Mouse (Mus musculus): ENCODE results near the gene Cux1. TPM values are rescaled to one million over a fixed set of nuclear protein-coding genes. Genes with fewer than 3 reads are reported as not detected.

Cux1 gene
- polyA plus RNA-seq, 1 experiment = 164 TPM

GRCm38 (mm10) chr5:136485397-136485796 lies 81.9 kb downstream of the Cux1 start:
- no peak for TF ChIP-seq POLR2A (IDR thresholded peaks at IDR 0.05; ENCODE audit: control insufficient read depth, extremely low read depth, insufficient read depth, low read length, poor library complexity)
- TF ChIP-seq CTCF (IDR thresholded peaks at IDR 0.05; ENCODE audit: borderline replicate concordance, control insufficient read depth, extremely low read depth, insufficient read depth, low read length, poor library complexity) = no peak
- H3K27me3 ChIP-seq (ENCODE audit: control insufficient read depth, insufficient read depth, low read length) = no peaks in the 10 kb centered on the region
- H3K4me3 ChIP-seq (ENCODE audit: control insufficient read depth, insufficient read depth, low read length) = no peak overlapping the region
- H3K27ac ChIP-seq (ENCODE audit: control insufficient read depth, insufficient read depth, low read length) = no peak overlapping the region
- 0 out of 2 replicates have a peak, but pooled peaks cover 4% of the 10 kb centered on the region for H3K4me1 ChIP-seq (replicated peaks; ENCODE audit: control insufficient read depth, insufficient read depth, low read length)
- DNase-seq = no peak
- peaks cover 26% of the 10 kb centered on the region for H3K36me3 ChIP-seq (ENCODE audit: control insufficient read depth, insufficient read depth, low read length)
- 98% methylated on average over 6 of the region's 6 CpGs for WGBS

GRCm38 (mm10) chr5:136482434-136482833 lies 84.9 kb downstream of the Cux1 start:
- 88% methylated on average over 1 of the region's 1 CpGs for WGBS
- Histone ChIP-seq H3K4me3 (ENCODE audit: control insufficient read depth, insufficient read depth, low read length) (no peak overlapping the region), H3K36me3 (ENCODE audit: control insufficient read depth, insufficient read depth, low read length) (peaks cover 35% of the 10 kb centered on the region), H3K27me3 (ENCODE audit: control insufficient read depth, insufficient read depth, low read length) (no peaks in the 10 kb centered on the region), H3K27ac (ENCODE audit: control insufficient read depth, insufficient read depth, low read length) (no peak overlapping the region), H3K4me1 (replicated peaks; ENCODE audit: control insufficient read depth, insufficient read depth, low read length) (0 out of 2 replicates have a peak, but pooled peaks cover 3% of the 10 kb centered on the region)
- TF ChIP-seq POLR2A (IDR thresholded peaks at IDR 0.05; ENCODE audit: control insufficient read depth, extremely low read depth, insufficient read depth, low read length, poor library complexity) = no peak
- no peak for TF ChIP-seq CTCF (IDR thresholded peaks at IDR 0.05; ENCODE audit: borderline replicate concordance, control insufficient read depth, extremely low read depth, insufficient read depth, low read length, poor library complexity)
- DNase-seq = no peak

- no peak for DNase-seq
- H3K27me3 ChIP-seq (ENCODE audit: control insufficient read depth, insufficient read depth, low read length) = no peaks in the 10 kb centered on the region
- 92% methylated on average over 7 of the region's 7 CpGs for WGBS
- H3K4me3 ChIP-seq (ENCODE audit: control insufficient read depth, insufficient read depth, low read length) = no peak overlapping the region
- H3K36me3 ChIP-seq (ENCODE audit: control insufficient read depth, insufficient read depth, low read length) = peaks cover 33% of the 10 kb centered on the region
- no peak overlapping the region for H3K27ac ChIP-seq (ENCODE audit: control insufficient read depth, insufficient read depth, low read length)
- H3K4me1 ChIP-seq (replicated peaks; ENCODE audit: control insufficient read depth, insufficient read depth, low read length) = 0 out of 2 replicates have a peak, but pooled peaks cover 3% of the 10 kb centered on the region
- TF ChIP-seq CTCF (IDR thresholded peaks at IDR 0.05; ENCODE audit: borderline replicate concordance, control insufficient read depth, extremely low read depth, insufficient read depth, low read length, poor library complexity) (no peak), POLR2A (IDR thresholded peaks at IDR 0.05; ENCODE audit: control insufficient read depth, extremely low read depth, insufficient read depth, low read length, poor library complexity) (no peak)
These were observed 86.7 kb downstream of the Cux1 start for GRCm38 (mm10) chr5:136480541-136480940.

GRCm38 (mm10) chr5:136479801-136480200 lies 87.5 kb downstream of the Cux1 start:
- no peaks in the 10 kb centered on the region for H3K27me3 ChIP-seq (ENCODE audit: control insufficient read depth, insufficient read depth, low read length)
- no peak for TF ChIP-seq CTCF (IDR thresholded peaks at IDR 0.05; ENCODE audit: borderline replicate concordance, control insufficient read depth, extremely low read depth, insufficient read depth, low read length, poor library complexity)
- TF ChIP-seq POLR2A (IDR thresholded peaks at IDR 0.05; ENCODE audit: control insufficient read depth, extremely low read depth, insufficient read depth, low read length, poor library complexity) = no peak
- H3K4me1 ChIP-seq (replicated peaks; ENCODE audit: control insufficient read depth, insufficient read depth, low read length) = 0 out of 2 replicates have a peak, but pooled peaks cover 3% of the 10 kb centered on the region
- DNase-seq = no peak
- WGBS = 11% methylated on average over 4 of the region's 4 CpGs
- H3K4me3 ChIP-seq (ENCODE audit: control insufficient read depth, insufficient read depth, low read length) = no peak overlapping the region
- H3K27ac ChIP-seq (ENCODE audit: control insufficient read depth, insufficient read depth, low read length) = no peak overlapping the region
- H3K36me3 ChIP-seq (ENCODE audit: control insufficient read depth, insufficient read depth, low read length) = peaks cover 28% of the 10 kb centered on the region

GRCm38 (mm10) chr5:136479024-136479763 lies 88.1 kb downstream of the Cux1 start:
- WGBS = 91% methylated on average over 6 of the region's 6 CpGs
- DNase-seq = no peak
- no peak overlapping the region for H3K4me3 ChIP-seq (ENCODE audit: control insufficient read depth, insufficient read depth, low read length)
- H3K27me3 ChIP-seq (ENCODE audit: control insufficient read depth, insufficient read depth, low read length) = no peaks in the 10 kb centered on the region
- TF ChIP-seq CTCF (IDR thresholded peaks at IDR 0.05; ENCODE audit: borderline replicate concordance, control insufficient read depth, extremely low read depth, insufficient read depth, low read length, poor library complexity) (no peak), POLR2A (IDR thresholded peaks at IDR 0.05; ENCODE audit: control insufficient read depth, extremely low read depth, insufficient read depth, low read length, poor library complexity) (no peak)
- H3K36me3 ChIP-seq (ENCODE audit: control insufficient read depth, insufficient read depth, low read length) = peaks cover 23% of the 10 kb centered on the region
- no peak overlapping the region for H3K27ac ChIP-seq (ENCODE audit: control insufficient read depth, insufficient read depth, low read length)
- 0 out of 2 replicates have a peak, but pooled peaks cover 3% of the 10 kb centered on the region for H3K4me1 ChIP-seq (replicated peaks; ENCODE audit: control insufficient read depth, insufficient read depth, low read length)

GRCm38 (mm10) chr5:136476272-136476671 lies 91.0 kb downstream of the Cux1 start:
- WGBS = 96% methylated on average over 3 of the region's 3 CpGs
- Histone ChIP-seq H3K27ac (ENCODE audit: control insufficient read depth, insufficient read depth, low read length) (no peak overlapping the region), H3K4me3 (ENCODE audit: control insufficient read depth, insufficient read depth, low read length) (no peak overlapping the region), H3K4me1 (replicated peaks; ENCODE audit: control insufficient read depth, insufficient read depth, low read length) (no peaks in the 10 kb centered on the region), H3K36me3 (ENCODE audit: control insufficient read depth, insufficient read depth, low read length) (peaks cover 10% of the 10 kb centered on the region), H3K27me3 (ENCODE audit: control insufficient read depth, insufficient read depth, low read length) (no peaks in the 10 kb centered on the region)
- TF ChIP-seq POLR2A (IDR thresholded peaks at IDR 0.05; ENCODE audit: control insufficient read depth, extremely low read depth, insufficient read depth, low read length, poor library complexity) (no peak), CTCF (IDR thresholded peaks at IDR 0.05; ENCODE audit: borderline replicate concordance, control insufficient read depth, extremely low read depth, insufficient read depth, low read length, poor library complexity) (no peak)
- DNase-seq = no peak
